Mouse (Mus musculus) MEL (cell line): ENCODE measurements around the gene Mip. TPM values are rescaled to one million over a fixed set of nuclear protein-coding genes. Genes with fewer than 3 reads are reported as not detected.

ENCODE experiments used
- DNase-seq: peaks from one replicate; pipeline ENCODE4 v3.0.0; 2011; ENCODE audit warnings: low read depth, low spot score
- H3K27ac ChIP-seq: 2 replicates; pipeline ENCODE4 v1.5.1; 2012; ENCODE audit warnings: low read depth, mild to moderate bottlenecking, control low read depth, low read length, moderate library complexity; ENCODE audit not compliant: control insufficient read depth
- H3K27me3 ChIP-seq, 2 experiments: fragments of 150-350 bp in 1 of 2; sonication (generic) in 1 of 2; 2 replicates each; pipeline ENCODE4 v1.6.1; 2012; ENCODE audit warnings: low read length in 2 of 2, mild to moderate bottlenecking in 2 of 2, improper control_type of control experiment in 1 of 2, moderate library complexity in 1 of 2; ENCODE audit not compliant: insufficient read depth in 2 of 2, control insufficient read depth in 1 of 2
- H3K36me3 ChIP-seq, 2 experiments: 2 replicates each; pipeline ENCODE4 v1.6.1; 2012 to 2014; ENCODE audit warnings: low read length in 2 of 2, improper control_type of control experiment in 1 of 2, inconsistent platforms in 1 of 2, mild to moderate bottlenecking in 1 of 2; ENCODE audit not compliant: insufficient read depth in 2 of 2, control insufficient read depth in 1 of 2
- H3K4me1 ChIP-seq, 2 experiments: fragments of 150-350 bp in 1 of 2; sonication (generic) in 1 of 2; 2 replicates each; pipeline ENCODE4 v1.6.1; 2012; ENCODE audit warnings: low read length in 2 of 2, improper control_type of control experiment in 1 of 2, mild to moderate bottlenecking in 1 of 2; ENCODE audit not compliant: insufficient read depth in 2 of 2, control insufficient read depth in 1 of 2
- H3K4me3 ChIP-seq, 2 experiments: fragments of 150-350 bp in 1 of 2; sonication (generic) in 1 of 2; 2 replicates each; pipeline ENCODE4 v1.5.1; 2012; ENCODE audit warnings: low read depth in 2 of 2, low read length in 2 of 2, mild to moderate bottlenecking in 2 of 2, moderate library complexity in 2 of 2, control low read depth in 1 of 2, improper control_type of control experiment in 1 of 2; ENCODE audit not compliant: control insufficient read depth in 1 of 2, insufficient read depth in 1 of 2
- H3K79me2 ChIP-seq: 2 replicates; pipeline ENCODE4 v1.6.1; 2012; ENCODE audit warnings: mild to moderate bottlenecking, low read length, moderate library complexity; ENCODE audit not compliant: control insufficient read depth, poor library complexity, insufficient read depth
- H3K9ac ChIP-seq: 2 replicates; pipeline ENCODE4 v1.6.1; 2012; ENCODE audit warnings: low read depth, mild to moderate bottlenecking, control low read depth, low read length, moderate library complexity; ENCODE audit not compliant: control insufficient read depth, poor library complexity, severe bottlenecking
- H3K9me3 ChIP-seq: fragments of 150-350 bp; sonication (generic); replicated peaks from 2 replicates; pipeline ENCODE4 v1.6.1; 2012; ENCODE audit warnings: mild to moderate bottlenecking, low read length, improper control_type of control experiment, moderate library complexity; ENCODE audit not compliant: insufficient read depth
- BHLHE40 ChIP-seq: IDR thresholded peaks from 2 replicates; pipeline ENCODE4 v1.6.1; 2012; ENCODE audit warnings: low read depth, mild to moderate bottlenecking, inconsistent platforms, low read length, improper control_type of control experiment, borderline replicate concordance
- CHD2 ChIP-seq: IDR thresholded peaks from 2 replicates; pipeline ENCODE4 v1.6.1; 2011; ENCODE audit warnings: low read length, improper control_type of control experiment
- CTCF ChIP-seq, 3 experiments: IDR thresholded peaks in 2 of 3; conservative IDR thresholded peaks in 1 of 3; 2 replicates each; pipeline ENCODE4 v1.5.1; 2011 to 2012; ENCODE audit warnings: low read length in 3 of 3, low read depth in 2 of 3, mild to moderate bottlenecking in 2 of 3, improper control_type of control experiment in 1 of 3, inconsistent platforms in 1 of 3, mixed read lengths in 1 of 3, moderate library complexity in 1 of 3; ENCODE audit not compliant: control insufficient read depth in 1 of 3, insufficient read depth in 1 of 3, poor library complexity in 1 of 3, severe bottlenecking in 1 of 3
- ELF1 ChIP-seq: IDR thresholded peaks from 2 replicates; pipeline ENCODE4 v1.6.1; 2014; ENCODE audit warnings: low read depth, mild to moderate bottlenecking, inconsistent platforms, low read length, improper control_type of control experiment, moderate library complexity
- ETS1 ChIP-seq: IDR thresholded peaks from 2 replicates; pipeline ENCODE4 v1.6.1; 2012; ENCODE audit warnings: low read depth, mild to moderate bottlenecking, inconsistent platforms, low read length, improper control_type of control experiment, moderate library complexity
- GABPA ChIP-seq: IDR thresholded peaks from 2 replicates; pipeline ENCODE4 v1.6.1; 2012; ENCODE audit warnings: low read depth, mild to moderate bottlenecking, inconsistent platforms, low read length, improper control_type of control experiment, moderate library complexity
- HCFC1 ChIP-seq: IDR thresholded peaks from 2 replicates; pipeline ENCODE4 v1.6.1; 2012; ENCODE audit warnings: low read depth, mild to moderate bottlenecking, inconsistent platforms, low read length, improper control_type of control experiment, moderate library complexity
- JUND ChIP-seq: IDR thresholded peaks from 2 replicates; pipeline ENCODE4 v1.6.1; 2011; ENCODE audit warnings: low read depth, mild to moderate bottlenecking, improper control_type of control experiment, low read length
- KAT2A ChIP-seq: conservative IDR thresholded peaks from 2 replicates; pipeline ENCODE4 v1.6.1; 2012; ENCODE audit warnings: low read depth, low read length, improper control_type of control experiment, inconsistent platforms
- MAFK ChIP-seq: IDR thresholded peaks from 2 replicates; pipeline ENCODE4 v1.6.1; 2011; ENCODE audit warnings: low read depth, mild to moderate bottlenecking, low read length, improper control_type of control experiment, borderline replicate concordance
- MYC ChIP-seq: IDR thresholded peaks from 2 replicates; pipeline ENCODE4 v1.6.1; 2011; ENCODE audit warnings: low read depth, mild to moderate bottlenecking, low read length, improper control_type of control experiment, moderate library complexity
- NELFE ChIP-seq: IDR thresholded peaks from 2 replicates; pipeline ENCODE4 v1.6.1; 2011; ENCODE audit warnings: low read depth, low read length, improper control_type of control experiment
- NRF1 ChIP-seq: IDR thresholded peaks from 2 replicates; pipeline ENCODE4 v1.6.1; 2014; ENCODE audit warnings: low read depth, mild to moderate bottlenecking, inconsistent platforms, low read length, improper control_type of control experiment, moderate library complexity; ENCODE audit not compliant: poor library complexity, insufficient read depth, severe bottlenecking
- POLR2AphosphoS2 ChIP-seq: IDR thresholded peaks from 2 replicates; pipeline ENCODE4 v1.6.1; 2011; ENCODE audit warnings: low read length, improper control_type of control experiment
- POLR2AphosphoS5 ChIP-seq: IDR thresholded peaks from 2 replicates; pipeline ENCODE4 v1.6.1; 2012; ENCODE audit warnings: low read depth, borderline replicate concordance, mild to moderate bottlenecking, inconsistent platforms, low read length, moderate library complexity, mixed read lengths
- RAD21 ChIP-seq: IDR thresholded peaks from 2 replicates; pipeline ENCODE4 v1.6.1; 2011; ENCODE audit warnings: mild to moderate bottlenecking, low read depth, low read length, improper control_type of control experiment
- SIN3A ChIP-seq: IDR thresholded peaks from 2 replicates; pipeline ENCODE4 v1.6.1; 2012; ENCODE audit warnings: low read length, improper control_type of control experiment, inconsistent platforms
- SMC3 ChIP-seq: IDR thresholded peaks from 2 replicates; pipeline ENCODE4 v1.6.1; 2011; ENCODE audit warnings: low read depth, low read length, improper control_type of control experiment
- TBP ChIP-seq: IDR thresholded peaks from 2 replicates; pipeline ENCODE4 v1.8.0; 2011; ENCODE audit warnings: low read depth, low read length, improper control_type of control experiment
- TCF12 ChIP-seq: IDR thresholded peaks from 2 replicates; pipeline ENCODE4 v1.6.1; 2014; ENCODE audit warnings: low read depth, mild to moderate bottlenecking, inconsistent platforms, low read length, improper control_type of control experiment, moderate library complexity
- UBTF ChIP-seq: IDR thresholded peaks from 2 replicates; pipeline ENCODE4 v1.6.1; 2012; ENCODE audit warnings: low read depth, mild to moderate bottlenecking, inconsistent platforms, low read length, improper control_type of control experiment, moderate library complexity, borderline replicate concordance; ENCODE audit not compliant: insufficient read depth
- USF1 ChIP-seq: IDR thresholded peaks from 2 replicates; pipeline ENCODE4 v1.6.1; 2014; ENCODE audit warnings: low read depth, mild to moderate bottlenecking, inconsistent platforms, low read length, improper control_type of control experiment, moderate library complexity
- USF2 ChIP-seq, 2 experiments: IDR thresholded peaks; 2 replicates each; pipeline ENCODE4 v1.6.1; 2011 to 2012; ENCODE audit warnings: improper control_type of control experiment in 2 of 2, low read length in 2 of 2, borderline replicate concordance in 1 of 2, inconsistent platforms in 1 of 2, low read depth in 1 of 2, mild to moderate bottlenecking in 1 of 2; ENCODE audit not compliant: insufficient read depth in 1 of 2
- ZC3H11A ChIP-seq: IDR thresholded peaks from 2 replicates; pipeline ENCODE4 v1.6.1; 2012; ENCODE audit warnings: low read depth, mild to moderate bottlenecking, inconsistent platforms, low read length, improper control_type of control experiment
- ZKSCAN1 ChIP-seq: IDR thresholded peaks from 2 replicates; pipeline ENCODE4 v1.6.1; 2012; ENCODE audit warnings: low read depth, mild to moderate bottlenecking, inconsistent platforms, low read length, improper control_type of control experiment, moderate library complexity
- ZNF384 ChIP-seq: IDR thresholded peaks from 2 replicates; pipeline ENCODE4 v1.6.1; 2012; ENCODE audit warnings: low read depth, mild to moderate bottlenecking, inconsistent platforms, low read length, improper control_type of control experiment
- polyA plus RNA-seq, 2 experiments: library from polyadenylated mRNA; stranded (reverse) in 1 of 2; unstranded in 1 of 2; fragments of >175 nt in 1 of 2; fragments of >200 nt in 1 of 2; gene quantifications; 2 replicates each; pipeline versions ENCODE4 v1.2.1 to v1.2.4; 2012; ENCODE audit warnings: low replicate concordance in 2 of 2, low read depth in 1 of 2; ENCODE audit not compliant: insufficient read length in 2 of 2, insufficient read depth in 1 of 2, missing spikeins in 1 of 2
- total RNA-seq: library from RNA; depleted of rRNA; stranded (reverse); fragments of 300-350 nt; gene quantifications from 2 replicates; pipeline ENCODE4 v1.2.3, GENCODE M21; 2012

Gene Mip
- total and polyA plus RNA-seq, 3 experiments, result 0.04 TPM; not detected in 2

GRCm38 (mm10) chr10:128268371-128268770 is 42.7 kb downstream of the Mip start, which contains the start of gene Apof (continued):
- TF ChIP-seq NELFE (no peak), ETS1 (no peak)

GRCm38 (mm10) chr10:128269206-128269910 is 43.7 kb downstream of the Mip start:
- Histone ChIP-seq H3K79me2 (no peaks in the 10 kb centered on the region; the same call in 1 of the 2 replicates), H3K27ac (no peak overlapping the region), H3K9me3 (no peaks in the 10 kb centered on the region), H3K27me3 (no peaks in the 10 kb centered on the region), H3K4me1 (peaks cover 0 to 4% of the 10 kb centered on the region in 2 experiments; a peak in 2 of 4 replicates), H3K4me3 (peak overlapping the region in 1 of 2 experiments; percentile 92; a peak in 2 of 4 replicates), H3K9ac (no peak overlapping the region), H3K36me3 (no peaks in the 10 kb centered on the region; a peak in 2 of 4 replicates)
- TF ChIP-seq BHLHE40 (no peak), POLR2AphosphoS2 (no peak), HCFC1 (no peak), TCF12 (no peak), USF1 (no peak), TBP (no peak), CHD2 (no peak), JUND (no peak), SIN3A (no peak), UBTF (no peak)
- DNase-seq, result no peak

GRCm38 (mm10) chr10:128270287-128270841 is 44.7 kb downstream of the Mip start, which contains the start of gene Stat2:
Stat2 (plus strand) TSS chr10:128270559.
- Histone ChIP-seq H3K9ac (peak within 1 kb of the TSS; percentile 70), H3K27me3 (no peaks in the 10 kb centered on the region), H3K79me2 (no peaks in the 10 kb centered on the region; the same call in 1 of the 2 replicates), H3K4me1 (peaks cover 0 to 4% of the 10 kb centered on the region in 2 experiments; a peak in 2 of 4 replicates), H3K9me3 (no peaks in the 10 kb centered on the region), H3K4me3 (peak within 1 kb of the TSS; percentile 72 to 92), H3K27ac (peak within 1 kb of the TSS; percentile 32; the same call in 1 of the 2 replicates), H3K36me3 (no peaks in the 10 kb centered on the region; a peak in 2 of 4 replicates)
- peak; percentile 98 for DNase-seq
- TF ChIP-seq SIN3A (peak; percentile 81), JUND (no peak), RAD21 (no peak), NRF1 (0 out of 2 replicates have a peak, but pooled peaks have one; percentile 5), SMC3 (no peak; the same call in 1 of the 2 replicates), ZNF384 (no peak), MYC (no peak), HCFC1 (peak; percentile 56), ZKSCAN1 (no peak), CTCF (IDR thresholded peaks at IDR 0.05 in 2 of 3, conservative IDR thresholded peaks at IDR 0.05 in 1 of 3; ENCODE audit: control insufficient read depth in 1 of 3, insufficient read depth in 1 of 3, low read depth in 2 of 3, low read length in 3 of 3, poor library complexity in 1 of 3, severe bottlenecking in 1 of 3) (no peak), KAT2A (no peak; the same call in 1 of the 2 replicates), GABPA (no peak), ELF1 (peak; percentile 64; the same call in 1 of the 2 replicates), USF1 (no peak; the same call in 1 of the 2 replicates), MAFK (no peak), USF2 (IDR thresholded peaks at IDR 0.05; ENCODE audit: borderline replicate concordance in 1 of 2, insufficient read depth in 1 of 2, low read depth in 1 of 2, low read length in 2 of 2) (no peak), NELFE (peak; percentile 91), ZC3H11A (no peak), TCF12 (peak; percentile 38; the same call in 1 of the 2 replicates), POLR2AphosphoS5 (no peak), POLR2AphosphoS2 (peak; percentile 87; the same call in 1 of the 2 replicates)
